Mouse (Mus musculus) liver, embryonic 16.5 days (tissue): ENCODE results near the gene Tbx3. TPM values are rescaled to one million over a fixed set of nuclear protein-coding genes. Genes with fewer than 3 reads are reported as not detected.

Experiments used
- ATAC-seq: fragments of 200-750 bp; cut with Nextera tagmentation; 2 replicates; pipeline ENCODE4 v1.8.0; 2017; ENCODE audit warnings: low read depth, mild to moderate bottlenecking, moderate number of reproducible peaks, moderate library complexity
- H3K27ac ChIP-seq: fragments of 300-500 bp; sonication (generic); 2 replicates; pipeline ENCODE4 v1.5.1; 2014; ENCODE audit warnings: mild to moderate bottlenecking, low read length
- H3K27me3 ChIP-seq: fragments of 300-500 bp; sonication (generic); 2 replicates; pipeline ENCODE4 v1.6.1; 2014; ENCODE audit warnings: low read depth, low read length, mixed read lengths; ENCODE audit not compliant: control insufficient read depth, insufficient read depth
- H3K36me3 ChIP-seq: fragments of 300-500 bp; sonication (generic); 2 replicates; pipeline ENCODE4 v1.6.1; 2014; ENCODE audit warnings: mild to moderate bottlenecking; ENCODE audit not compliant: control insufficient read depth, insufficient read depth
- H3K4me1 ChIP-seq: fragments of 300-500 bp; sonication (generic); 2 replicates; pipeline ENCODE4 v1.6.1; 2014; ENCODE audit warnings: low read depth, low read length, mixed read lengths; ENCODE audit not compliant: control insufficient read depth
- H3K4me2 ChIP-seq: fragments of 300-500 bp; sonication (generic); 2 replicates; pipeline ENCODE4 v1.6.1; 2014; ENCODE audit warnings: low read depth, low read length, mixed read lengths
- H3K4me3 ChIP-seq: fragments of 300-500 bp; sonication (generic); 2 replicates; pipeline ENCODE4 v1.5.1; 2014; ENCODE audit warnings: low read depth, mild to moderate bottlenecking, low read length
- H3K9ac ChIP-seq: fragments of 300-500 bp; sonication (generic); 2 replicates; pipeline ENCODE4 v1.6.1; 2014; ENCODE audit warnings: low read depth, low read length
- H3K9me3 ChIP-seq: fragments of 300-500 bp; sonication (generic); replicated peaks from 2 replicates; pipeline ENCODE4 v1.6.1; 2016; ENCODE audit warnings: low read length; ENCODE audit not compliant: control insufficient read depth
- WGBS: fragments of 180-500 bp; shearing (Covaris S2); extraction: QIAGEN DNeasy Blood & Tissue Kit; methylation state at CpG from one replicate; pipeline ENCODE4 v1.1.7; 2014; ENCODE audit not compliant: insufficient replicate concordance; 5-methylcytosine and 5-hydroxymethylcytosine counted together
- polyA plus RNA-seq: library from polyadenylated mRNA; unstranded; fragments of >200 nt; fragmentation: Nextera tagmentation; extraction: Ambion mirVana; gene quantifications from 2 replicates; pipeline ENCODE4 v1.2.1, GENCODE M21; 2015

Tbx3 gene
- polyA plus RNA-seq, 1 experiment from 2014 or later = 2.7 TPM

DNA sequence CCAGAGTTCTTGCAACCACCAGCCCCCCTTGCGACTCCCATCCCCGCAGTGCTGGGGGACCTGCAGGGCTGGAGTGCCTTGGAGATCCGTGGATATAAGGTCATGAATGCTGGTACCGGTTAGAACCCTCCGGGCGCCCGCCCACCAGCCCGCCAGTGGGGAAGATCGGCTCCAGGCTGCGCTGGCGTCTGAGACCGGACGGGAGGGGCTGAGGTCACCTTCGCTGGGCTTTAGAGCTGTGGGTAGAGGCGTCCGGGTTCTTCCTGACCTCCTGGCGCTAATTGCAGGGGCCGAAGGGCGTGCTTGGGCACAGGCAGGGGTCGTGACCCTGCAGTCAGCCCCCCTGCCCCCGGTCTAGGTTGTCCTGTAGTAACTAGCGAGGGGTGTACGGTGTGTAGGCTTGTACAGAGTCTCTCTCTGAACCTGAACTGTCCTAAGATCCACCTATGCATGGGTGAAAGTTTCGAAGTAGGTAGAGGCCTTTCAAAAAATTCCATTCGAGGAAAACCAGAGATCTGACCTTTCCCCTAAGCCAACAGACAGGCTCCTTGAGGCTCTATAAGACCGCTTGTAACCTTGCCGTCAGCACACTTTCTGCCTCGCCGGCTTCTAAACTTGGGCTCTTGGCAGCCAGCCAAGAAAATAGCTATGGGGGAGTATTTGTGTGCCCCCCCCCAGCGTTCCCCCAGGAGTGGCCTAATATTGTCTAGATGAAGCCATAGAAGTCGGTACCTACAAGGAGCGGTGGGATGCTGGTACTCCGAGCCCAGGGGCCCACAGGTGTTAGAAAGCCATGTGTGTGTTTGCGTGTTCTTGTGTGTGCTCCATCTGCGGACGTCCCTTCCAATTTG is 16.8 kb downstream of the Tbx3 start:
- WGBS = 7% methylated on average over 36 of the region's 36 CpGs
- H3K4me2 ChIP-seq = no peak overlapping the region
- no peaks in the 10 kb centered on the region; the same call in 1 of the 2 replicates for H3K4me1 ChIP-seq
- no peaks in the 10 kb centered on the region for H3K36me3 ChIP-seq
- no peak overlapping the region for H3K4me3 ChIP-seq
- no peak for ATAC-seq
- H3K27ac ChIP-seq = no peak overlapping the region
- H3K9ac ChIP-seq = no peak overlapping the region
- H3K27me3 ChIP-seq = peaks cover 67% of the 10 kb centered on the region
- no peaks in the 10 kb centered on the region for H3K9me3 ChIP-seq

DNA sequence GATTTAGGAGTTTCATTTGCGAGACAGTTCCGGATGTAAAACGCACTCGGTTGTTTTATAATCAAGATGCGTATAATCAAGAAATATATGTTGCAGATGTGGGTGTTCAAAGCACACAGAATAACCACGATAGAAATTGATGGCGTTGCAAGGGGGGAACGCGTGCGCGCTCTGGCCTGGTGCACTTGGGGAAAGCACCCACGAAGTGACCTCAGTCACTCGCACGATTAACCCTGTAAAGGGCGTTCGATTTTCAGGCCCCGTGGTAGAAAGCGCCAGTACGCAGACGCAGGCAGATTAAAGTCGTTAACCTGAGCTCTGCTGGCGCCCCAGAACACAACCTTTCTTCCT is 17.4 kb downstream of the Tbx3 start:
- H3K27me3 ChIP-seq = peaks cover 61% of the 10 kb centered on the region
- no peak overlapping the region for H3K4me2 ChIP-seq
- no peak for ATAC-seq
- H3K9me3 ChIP-seq = no peaks in the 10 kb centered on the region
- no peak overlapping the region for H3K27ac ChIP-seq
- H3K4me3 ChIP-seq = no peak overlapping the region
- H3K9ac ChIP-seq = no peak overlapping the region
- no peaks in the 10 kb centered on the region; the same call in 1 of the 2 replicates for H3K4me1 ChIP-seq
- 19% methylated on average over 22 of the region's 22 CpGs for WGBS
- H3K36me3 ChIP-seq = no peaks in the 10 kb centered on the region

DNA sequence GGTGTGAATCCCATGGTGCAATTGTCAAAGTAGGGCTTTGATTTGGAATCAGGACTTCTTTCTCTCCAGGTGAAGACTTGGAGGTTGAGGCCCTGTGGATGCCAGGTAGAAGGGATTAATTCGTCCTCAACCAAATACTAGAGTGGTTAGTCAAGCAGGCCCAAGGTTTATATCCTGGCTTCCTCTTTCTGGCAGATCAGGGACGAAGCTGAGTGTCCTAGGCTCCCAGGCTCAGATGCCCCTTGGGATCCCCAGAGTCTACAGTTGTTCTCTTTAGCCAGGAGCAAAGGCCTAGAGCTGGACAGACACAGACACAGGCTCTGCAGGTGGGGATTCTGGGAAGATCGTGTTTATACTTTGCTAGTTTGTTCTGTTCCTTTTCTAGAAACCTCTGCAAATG is 17.8 kb downstream of the Tbx3 start:
- Histone ChIP-seq H3K4me1 (no peaks in the 10 kb centered on the region), H3K4me3 (no peak overlapping the region), H3K4me2 (no peak overlapping the region), H3K36me3 (no peaks in the 10 kb centered on the region), H3K9ac (no peak overlapping the region), H3K27ac (no peak overlapping the region), H3K9me3 (no peaks in the 10 kb centered on the region), H3K27me3 (peaks cover 56% of the 10 kb centered on the region)
- ATAC-seq = no peak
- 21% methylated on average over 3 of the region's 3 CpGs for WGBS

- peaks cover 50% of the 10 kb centered on the region for H3K27me3 ChIP-seq
These were observed 18.5 kb downstream of the Tbx3 start for GRCm38 (mm10) chr5:119688914-119689420.

DNA sequence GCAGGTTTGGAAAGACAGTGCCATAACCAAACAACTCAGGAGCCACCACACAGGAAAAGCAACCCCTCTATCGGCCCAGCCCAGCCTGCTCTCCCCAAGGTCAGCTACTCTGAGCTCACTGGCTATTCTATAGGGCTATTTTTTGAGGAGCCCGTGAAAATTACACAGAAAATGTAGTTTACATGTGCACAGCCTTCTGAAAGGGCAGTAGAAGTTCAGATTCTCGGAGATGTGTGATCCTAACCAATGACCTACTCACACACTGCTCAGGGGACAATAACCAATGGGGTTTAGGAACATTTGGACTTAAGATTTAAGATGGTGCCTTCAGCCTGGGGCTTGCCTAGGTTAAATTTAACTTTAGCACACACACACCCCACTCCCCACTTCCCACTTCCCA is 19.0 kb downstream of the Tbx3 start:
- H3K27ac ChIP-seq = no peak overlapping the region
- no peak overlapping the region for H3K4me2 ChIP-seq
- H3K36me3 ChIP-seq = no peaks in the 10 kb centered on the region
- no peak overlapping the region for H3K4me3 ChIP-seq
- H3K27me3 ChIP-seq = peaks cover 47% of the 10 kb centered on the region
- H3K4me1 ChIP-seq = no peaks in the 10 kb centered on the region
- H3K9me3 ChIP-seq = no peaks in the 10 kb centered on the region
- ATAC-seq = no peak
- H3K9ac ChIP-seq = no peak overlapping the region
- 21% methylated on average over 3 of the region's 3 CpGs for WGBS

More at GRCm38 (mm10) chr5:119688914-119689420, 18.5 kb downstream of the Tbx3 start:
- H3K4me2 ChIP-seq = no peak overlapping the region
- ATAC-seq = no peak
- H3K4me3 ChIP-seq = no peak overlapping the region
- H3K36me3 ChIP-seq = no peaks in the 10 kb centered on the region
- no peak overlapping the region for H3K27ac ChIP-seq
- WGBS = 25% methylated on average over 8 of the region's 8 CpGs
- H3K9me3 ChIP-seq = no peaks in the 10 kb centered on the region
- H3K4me1 ChIP-seq = no peaks in the 10 kb centered on the region
- no peak overlapping the region for H3K9ac ChIP-seq

DNA sequence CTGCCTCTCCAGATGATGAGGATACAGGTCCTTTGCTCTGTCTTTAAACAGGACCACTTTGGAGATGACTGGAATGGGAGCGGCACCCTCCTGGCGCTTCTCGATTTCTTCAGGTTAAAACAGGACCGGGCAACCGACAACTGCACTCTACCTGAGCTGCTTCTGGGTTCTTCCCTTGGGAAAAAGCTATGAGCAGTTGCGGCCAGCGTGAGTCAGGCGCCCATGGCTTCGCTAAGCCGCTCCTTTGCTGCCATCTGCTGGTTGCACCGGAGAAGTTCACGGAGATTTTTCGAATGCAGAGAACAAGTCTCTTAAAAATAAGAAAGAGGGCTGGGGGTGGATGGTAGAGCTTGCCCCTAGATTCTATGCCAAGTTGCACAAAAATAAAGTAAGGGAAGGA is 20.6 kb downstream of the Tbx3 start:
- WGBS = 1% methylated on average over 13 of the region's 13 CpGs
- H3K27me3 ChIP-seq = peaks cover 32% of the 10 kb centered on the region

GRCm38 (mm10) chr5:119692425-119692824 is 22.0 kb downstream of the Tbx3 start:
- ATAC-seq = no peak
- no peak overlapping the region for H3K27ac ChIP-seq
- H3K9me3 ChIP-seq = no peaks in the 10 kb centered on the region
- no peak overlapping the region for H3K9ac ChIP-seq
- 26% methylated on average over 6 of the region's 6 CpGs for WGBS
- H3K36me3 ChIP-seq = no peaks in the 10 kb centered on the region
- H3K27me3 ChIP-seq = peaks cover 18% of the 10 kb centered on the region
- no peak overlapping the region for H3K4me3 ChIP-seq
- H3K4me1 ChIP-seq = no peaks in the 10 kb centered on the region
- H3K4me2 ChIP-seq = no peak overlapping the region

More for the DNA sequence above, 20.6 kb downstream of the Tbx3 start:
- no peak overlapping the region for H3K27ac ChIP-seq
- no peaks in the 10 kb centered on the region for H3K4me1 ChIP-seq
- H3K36me3 ChIP-seq = no peaks in the 10 kb centered on the region
- H3K4me3 ChIP-seq = no peak overlapping the region
- no peak overlapping the region for H3K9ac ChIP-seq
- no peak overlapping the region for H3K4me2 ChIP-seq
- H3K9me3 ChIP-seq = no peaks in the 10 kb centered on the region
- no peak for ATAC-seq

DNA sequence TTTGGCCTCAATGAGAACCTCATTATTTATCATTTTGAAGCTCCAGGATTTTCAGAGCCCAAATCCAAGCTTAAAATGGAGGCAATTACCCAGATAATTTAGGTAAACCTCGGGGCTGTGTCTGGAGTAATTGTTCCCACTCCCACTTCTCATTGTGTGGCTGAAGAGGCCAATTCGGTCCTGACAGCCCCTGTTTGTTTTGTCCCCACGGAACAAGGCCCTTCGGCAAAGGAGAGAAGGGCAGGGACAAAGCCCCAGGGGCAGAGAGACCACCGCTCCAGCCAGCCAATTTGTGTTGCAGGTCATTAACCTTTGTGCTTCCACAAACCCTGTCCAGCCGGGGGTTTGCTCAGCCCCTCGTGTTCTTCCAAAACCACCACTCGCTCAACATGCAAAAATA is 24.4 kb downstream of the Tbx3 start:
- H3K4me2 ChIP-seq = no peak overlapping the region
- H3K9me3 ChIP-seq = no peaks in the 10 kb centered on the region
- no peak for ATAC-seq
- no peak overlapping the region for H3K4me3 ChIP-seq
- H3K9ac ChIP-seq = no peak overlapping the region
- WGBS = 41% methylated on average over 8 of the region's 8 CpGs
- H3K27ac ChIP-seq = no peak overlapping the region
- H3K4me1 ChIP-seq = no peaks in the 10 kb centered on the region
- no peaks in the 10 kb centered on the region for H3K36me3 ChIP-seq
- H3K27me3 ChIP-seq = peaks cover 2% of the 10 kb centered on the region; the same call in 1 of the 2 replicates

GRCm38 (mm10) chr5:119703031-119703430 is 32.6 kb downstream of the Tbx3 start:
- Histone ChIP-seq H3K36me3 (no peaks in the 10 kb centered on the region), H3K4me3 (no peak overlapping the region), H3K9ac (no peak overlapping the region), H3K9me3 (no peaks in the 10 kb centered on the region), H3K27ac (no peak overlapping the region), H3K4me2 (no peak overlapping the region), H3K27me3 (peaks cover 19% of the 10 kb centered on the region), H3K4me1 (no peaks in the 10 kb centered on the region)
- 41% methylated on average over 1 of the region's 1 CpGs for WGBS
- no peak for ATAC-seq
